Mouse (Mus musculus): ENCODE data around the gene Lactbl1. TPM values are rescaled to one million over a fixed set of nuclear protein-coding genes. Genes with fewer than 3 reads are reported as not detected.

Lactbl1 gene
- total and polyA plus RNA-seq, 2 experiments from 2014 or later = 0.06 to 0.42 TPM

- Histone ChIP-seq H3K27me3 (ENCODE audit: insufficient read depth, low read length) (no peaks in the 10 kb centered on the region), H3K36me3 (ENCODE audit: insufficient read depth, low read length) (no peaks in the 10 kb centered on the region), H3K27ac (no peak overlapping the region), H3K9me3 (ENCODE audit: low read length) (no peaks in the 10 kb centered on the region), H3K4me1 (ENCODE audit: insufficient read depth, low read length) (no peaks in the 10 kb centered on the region), H3K4me3 (ENCODE audit: low read length) (no peak overlapping the region), H3K9ac (replicated peaks; ENCODE audit: low read length) (no peak overlapping the region), H3K4me2 (ENCODE audit: low read depth, low read length) (no peak overlapping the region)
- no peak for DNase-seq (ENCODE audit: low spot score)
- WGBS = 91% methylated on average over 19 of the region's 19 CpGs
- no peak for ATAC-seq
- TF ChIP-seq CTCF (IDR thresholded peaks at IDR 0.05; ENCODE audit: low read depth) = no peak
Measured at GRCm38 (mm10) chr4:136605756-136606485, 16.5 kb upstream of the Lactbl1 start.

GRCm38 (mm10) chr4:136610387-136610856 is 12.0 kb upstream of the Lactbl1 start, which contains the start of gene Tex46:
TSS of gene Tex46 (plus strand) at chr4:136610437.
- no peaks in the 10 kb centered on the region for H3K4me1 ChIP-seq (ENCODE audit: insufficient read depth, low read length)
- H3K27me3 ChIP-seq (ENCODE audit: insufficient read depth, low read length) = no peaks in the 10 kb centered on the region
- H3K9ac ChIP-seq (replicated peaks; ENCODE audit: low read length) = no peak within 1 kb of the TSS
- DNase-seq (ENCODE audit: low spot score) (no peak), ATAC-seq (no peak)
- TF ChIP-seq CTCF (IDR thresholded peaks at IDR 0.05; ENCODE audit: low read depth) = no peak
- no peaks in the 10 kb centered on the region for H3K36me3 ChIP-seq (ENCODE audit: insufficient read depth, low read length)
- no peak within 1 kb of the TSS for H3K27ac ChIP-seq
- H3K9me3 ChIP-seq (ENCODE audit: low read length) = no peaks in the 10 kb centered on the region
- no peak within 1 kb of the TSS for H3K4me3 ChIP-seq (ENCODE audit: low read length)
- 55% methylated on average over 4 of the region's 4 CpGs for WGBS
- H3K4me2 ChIP-seq (ENCODE audit: low read depth, low read length) = no peak within 1 kb of the TSS

- DNase-seq (ENCODE audit: low spot score) (peak; percentile 8), ATAC-seq (no peak)
- H3K9ac ChIP-seq (replicated peaks; ENCODE audit: low read length) = no peak overlapping the region
- no peaks in the 10 kb centered on the region for H3K4me1 ChIP-seq (ENCODE audit: insufficient read depth, low read length)
- H3K4me2 ChIP-seq (ENCODE audit: low read depth, low read length) = no peak overlapping the region
- no peaks in the 10 kb centered on the region for H3K36me3 ChIP-seq (ENCODE audit: insufficient read depth, low read length)
- no peaks in the 10 kb centered on the region for H3K27me3 ChIP-seq (ENCODE audit: insufficient read depth, low read length)
- TF ChIP-seq CTCF (IDR thresholded peaks at IDR 0.05; ENCODE audit: low read depth) = no peak
- 58% methylated on average over 7 of the region's 7 CpGs for WGBS
- no peaks in the 10 kb centered on the region for H3K9me3 ChIP-seq (ENCODE audit: low read length)
- H3K27ac ChIP-seq = no peak overlapping the region
- no peak overlapping the region for H3K4me3 ChIP-seq (ENCODE audit: low read length)
Measured at GRCm38 (mm10) chr4:136613657-136614056, 8.8 kb upstream of the Lactbl1 start.

- Histone ChIP-seq H3K9me3 (ENCODE audit: low read length) (no peaks in the 10 kb centered on the region), H3K4me2 (ENCODE audit: low read depth, low read length) (no peak overlapping the region), H3K36me3 (ENCODE audit: insufficient read depth, low read length) (no peaks in the 10 kb centered on the region), H3K27me3 (ENCODE audit: insufficient read depth, low read length) (no peaks in the 10 kb centered on the region), H3K27ac (no peak overlapping the region), H3K4me3 (ENCODE audit: low read length) (no peak overlapping the region), H3K4me1 (ENCODE audit: insufficient read depth, low read length) (no peaks in the 10 kb centered on the region), H3K9ac (replicated peaks; ENCODE audit: low read length) (no peak overlapping the region)
- ATAC-seq = peak; percentile 21; the same call in 1 of the 2 replicates
- peak; percentile 95 for TF ChIP-seq CTCF (IDR thresholded peaks at IDR 0.05; ENCODE audit: low read depth)
- 0% methylated on average over 1 of the region's 1 CpGs for WGBS
- DNase-seq (ENCODE audit: low spot score) = peak; percentile 88
Measured at GRCm38 (mm10) chr4:136621336-136621735, 1.1 kb upstream of the Lactbl1 start.

- Histone ChIP-seq H3K4me2 (ENCODE audit: low read depth, low read length) (no peak overlapping the region), H3K27ac (no peak overlapping the region), H3K9ac (replicated peaks; ENCODE audit: low read length) (no peak overlapping the region), H3K36me3 (ENCODE audit: insufficient read depth, low read length) (no peaks in the 10 kb centered on the region), H3K27me3 (ENCODE audit: insufficient read depth, low read length) (no peaks in the 10 kb centered on the region), H3K9me3 (ENCODE audit: low read length) (no peaks in the 10 kb centered on the region), H3K4me1 (ENCODE audit: insufficient read depth, low read length) (no peaks in the 10 kb centered on the region), H3K4me3 (ENCODE audit: low read length) (no peak overlapping the region)
- DNase-seq (ENCODE audit: low spot score) = no peak
- ATAC-seq = no peak
- no peak for TF ChIP-seq CTCF (IDR thresholded peaks at IDR 0.05; ENCODE audit: low read depth)
- WGBS = 44% methylated on average over 5 of the region's 5 CpGs
Measured at GRCm38 (mm10) chr4:136621956-136622355, 465 bp upstream of the Lactbl1 start.

GRCm38 (mm10) chr4:136626590-136626989 is 4.2 kb downstream of the Lactbl1 start:
- Histone ChIP-seq H3K4me1 (ENCODE audit: insufficient read depth, low read length) (no peaks in the 10 kb centered on the region), H3K4me3 (ENCODE audit: low read length) (no peak overlapping the region), H3K36me3 (ENCODE audit: insufficient read depth, low read length) (no peaks in the 10 kb centered on the region), H3K9me3 (ENCODE audit: low read length) (no peaks in the 10 kb centered on the region), H3K27me3 (ENCODE audit: insufficient read depth, low read length) (no peaks in the 10 kb centered on the region), H3K4me2 (ENCODE audit: low read depth, low read length) (no peak overlapping the region), H3K9ac (replicated peaks; ENCODE audit: low read length) (no peak overlapping the region), H3K27ac (no peak overlapping the region)
- no peak for ATAC-seq
- DNase-seq (ENCODE audit: low spot score) = no peak
- WGBS = 72% methylated on average over 6 of the region's 6 CpGs
- TF ChIP-seq CTCF (IDR thresholded peaks at IDR 0.05; ENCODE audit: low read depth) = no peak

Measured in hindbrain, postnatal 0 days (tissue).